Mouse (Mus musculus): ENCODE data around the gene Rpl23. TPM values are rescaled to one million over a fixed set of nuclear protein-coding genes. Genes with fewer than 3 reads are reported as not detected.

The Rpl23 gene
- polyA plus RNA-seq, 1 experiment: 603 TPM

- Histone ChIP-seq H3K27ac (ENCODE audit: insufficient read depth, low read length) (no peak overlapping the region), H3K4me3 (ENCODE audit: insufficient read depth, low read length) (no peak overlapping the region), H3K4me1 (ENCODE audit: control insufficient read depth, insufficient read depth, low read length) (peaks cover 39% of the 10 kb centered on the region)
Observed at GRCm38 (mm10) chr11:97816176-97816575, 33.9 kb upstream of the Rpl23 start.

GRCm38 (mm10) chr11:97815736-97816135 is 33.5 kb upstream of the Rpl23 start:
- TF ChIP-seq POLR2A (IDR thresholded peaks at IDR 0.05; ENCODE audit: low read depth, low read length): no peak
- TF ChIP-seq CTCF (IDR thresholded peaks at IDR 0.05; ENCODE audit: borderline replicate concordance, insufficient read depth, low read length): no peak
- no peak overlapping the region for H3K27ac ChIP-seq (ENCODE audit: insufficient read depth, low read length)

More at GRCm38 (mm10) chr11:97816176-97816575, 33.9 kb upstream of the Rpl23 start:
- no peak for TF ChIP-seq CTCF (IDR thresholded peaks at IDR 0.05; ENCODE audit: borderline replicate concordance, insufficient read depth, low read length)
- no peak for TF ChIP-seq POLR2A (IDR thresholded peaks at IDR 0.05; ENCODE audit: low read depth, low read length)

GRCm38 (mm10) chr11:97813746-97814515 is 31.7 kb upstream of the Rpl23 start:
- H3K4me1 ChIP-seq (ENCODE audit: control insufficient read depth, insufficient read depth, low read length): peaks cover 52% of the 10 kb centered on the region
- H3K27ac ChIP-seq (ENCODE audit: insufficient read depth, low read length): no peak overlapping the region
- TF ChIP-seq CTCF (IDR thresholded peaks at IDR 0.05; ENCODE audit: borderline replicate concordance, insufficient read depth, low read length): no peak
- no peak for TF ChIP-seq POLR2A (IDR thresholded peaks at IDR 0.05; ENCODE audit: low read depth, low read length)
- H3K4me3 ChIP-seq (ENCODE audit: insufficient read depth, low read length): no peak overlapping the region

More at GRCm38 (mm10) chr11:97815736-97816135, 33.5 kb upstream of the Rpl23 start:
- Histone ChIP-seq H3K4me1 (ENCODE audit: control insufficient read depth, insufficient read depth, low read length) (peaks cover 38% of the 10 kb centered on the region), H3K4me3 (ENCODE audit: insufficient read depth, low read length) (no peak overlapping the region)

- Histone ChIP-seq H3K4me3 (ENCODE audit: insufficient read depth, low read length) (no peak overlapping the region), H3K27ac (ENCODE audit: insufficient read depth, low read length) (no peak overlapping the region), H3K4me1 (ENCODE audit: control insufficient read depth, insufficient read depth, low read length) (peaks cover 55% of the 10 kb centered on the region)
- TF ChIP-seq POLR2A (IDR thresholded peaks at IDR 0.05; ENCODE audit: low read depth, low read length) (no peak), CTCF (IDR thresholded peaks at IDR 0.05; ENCODE audit: borderline replicate concordance, insufficient read depth, low read length) (no peak)
Observed at GRCm38 (mm10) chr11:97813085-97813484, 30.8 kb upstream of the Rpl23 start.

- TF ChIP-seq CTCF (IDR thresholded peaks at IDR 0.05; ENCODE audit: borderline replicate concordance, insufficient read depth, low read length) (no peak), POLR2A (IDR thresholded peaks at IDR 0.05; ENCODE audit: low read depth, low read length) (no peak)
- Histone ChIP-seq H3K27ac (ENCODE audit: insufficient read depth, low read length) (no peak overlapping the region), H3K4me1 (ENCODE audit: control insufficient read depth, insufficient read depth, low read length) (peaks cover 55% of the 10 kb centered on the region), H3K4me3 (ENCODE audit: insufficient read depth, low read length) (no peak overlapping the region)
Observed at GRCm38 (mm10) chr11:97812491-97812921, 30.3 kb upstream of the Rpl23 start.

- Histone ChIP-seq H3K27ac (ENCODE audit: insufficient read depth, low read length) (no peak overlapping the region), H3K4me1 (ENCODE audit: control insufficient read depth, insufficient read depth, low read length) (peaks cover 55% of the 10 kb centered on the region), H3K4me3 (ENCODE audit: insufficient read depth, low read length) (no peak overlapping the region)
- TF ChIP-seq CTCF (IDR thresholded peaks at IDR 0.05; ENCODE audit: borderline replicate concordance, insufficient read depth, low read length): no peak
- TF ChIP-seq POLR2A (IDR thresholded peaks at IDR 0.05; ENCODE audit: low read depth, low read length): no peak
Observed at GRCm38 (mm10) chr11:97811569-97812362, 29.5 kb upstream of the Rpl23 start.

- no peak overlapping the region for H3K27ac ChIP-seq (ENCODE audit: insufficient read depth, low read length)
- H3K4me1 ChIP-seq (ENCODE audit: control insufficient read depth, insufficient read depth, low read length): peaks cover 57% of the 10 kb centered on the region
- no peak for TF ChIP-seq CTCF (IDR thresholded peaks at IDR 0.05; ENCODE audit: borderline replicate concordance, insufficient read depth, low read length)
- TF ChIP-seq POLR2A (IDR thresholded peaks at IDR 0.05; ENCODE audit: low read depth, low read length): no peak
- no peak overlapping the region for H3K4me3 ChIP-seq (ENCODE audit: insufficient read depth, low read length)
Observed at GRCm38 (mm10) chr11:97810970-97811369, 28.7 kb upstream of the Rpl23 start.

GRCm38 (mm10) chr11:97810356-97810755 is 28.1 kb upstream of the Rpl23 start:
- Histone ChIP-seq H3K4me1 (ENCODE audit: control insufficient read depth, insufficient read depth, low read length) (peaks cover 59% of the 10 kb centered on the region), H3K27ac (ENCODE audit: insufficient read depth, low read length) (no peak overlapping the region), H3K4me3 (ENCODE audit: insufficient read depth, low read length) (no peak overlapping the region)
- TF ChIP-seq CTCF (IDR thresholded peaks at IDR 0.05; ENCODE audit: borderline replicate concordance, insufficient read depth, low read length) (no peak), POLR2A (IDR thresholded peaks at IDR 0.05; ENCODE audit: low read depth, low read length) (no peak)

- peaks cover 59% of the 10 kb centered on the region for H3K4me1 ChIP-seq (ENCODE audit: control insufficient read depth, insufficient read depth, low read length)
- no peak for TF ChIP-seq CTCF (IDR thresholded peaks at IDR 0.05; ENCODE audit: borderline replicate concordance, insufficient read depth, low read length)
- TF ChIP-seq POLR2A (IDR thresholded peaks at IDR 0.05; ENCODE audit: low read depth, low read length): no peak
- H3K27ac ChIP-seq (ENCODE audit: insufficient read depth, low read length): no peak overlapping the region; the same call in 1 of the 2 replicates
- no peak overlapping the region for H3K4me3 ChIP-seq (ENCODE audit: insufficient read depth, low read length)
Observed at GRCm38 (mm10) chr11:97809235-97810121, 27.2 kb upstream of the Rpl23 start.

Data from embryonic fibroblast, embryonic 13.5 days (primary cell).